Mouse (Mus musculus) stomach, embryonic 15.5 days (tissue): ENCODE measurements at regions not wholly inside any gene's neighbourhood (a gene's known extent, or its start where the extent isn't known, plus 50 kb on each side); places are given as distances from the start of the nearest gene placed in this dataset.

ENCODE experiments used
- ATAC-seq: fragments of 200-750 bp; cut with Nextera tagmentation; 2 replicates; pipeline ENCODE4 v1.8.0; 2017; ENCODE audit warnings: low read depth, moderate number of reproducible peaks, moderate TSS enrichment; ENCODE audit not compliant: insufficient read depth, low FRiP score
- H3K27ac ChIP-seq: fragments of 300-500 bp; sonication (generic); 2 replicates; pipeline ENCODE4 v1.5.1; 2015; ENCODE audit warnings: mild to moderate bottlenecking, inconsistent platforms
- H3K27me3 ChIP-seq: fragments of 300-500 bp; sonication (generic); replicated peaks from 2 replicates; pipeline ENCODE4 v1.6.1; 2015; ENCODE audit warnings: inconsistent platforms
- H3K36me3 ChIP-seq: fragments of 300-500 bp; sonication (generic); 2 replicates; pipeline ENCODE4 v1.6.1; 2015; ENCODE audit warnings: inconsistent platforms
- H3K4me1 ChIP-seq: fragments of 300-500 bp; sonication (generic); 2 replicates; pipeline ENCODE4 v1.6.1; 2015; ENCODE audit warnings: inconsistent platforms
- H3K4me2 ChIP-seq: fragments of 300-500 bp; sonication (generic); 2 replicates; pipeline ENCODE4 v1.6.1; 2015; ENCODE audit warnings: mild to moderate bottlenecking, inconsistent platforms
- H3K4me3 ChIP-seq: fragments of 300-500 bp; sonication (generic); replicated peaks from 2 replicates; pipeline ENCODE4 v1.5.1; 2015; ENCODE audit warnings: inconsistent platforms
- H3K9ac ChIP-seq: fragments of 300-500 bp; sonication (generic); 2 replicates; pipeline ENCODE4 v1.6.1; 2015; ENCODE audit warnings: inconsistent platforms
- H3K9me3 ChIP-seq: fragments of 300-500 bp; sonication (generic); 2 replicates; pipeline ENCODE4 v1.6.1; 2016; ENCODE audit warnings: inconsistent platforms
- WGBS: fragments of 180-500 bp; shearing (Covaris S2); methylation state at CpG from one replicate; pipeline ENCODE4 v1.1.7; 2015; 5-methylcytosine and 5-hydroxymethylcytosine counted together

- Histone ChIP-seq H3K4me3 (no peak overlapping the region), H3K9ac (no peak overlapping the region), H3K4me1 (no peaks in the 10 kb centered on the region), H3K27ac (peak overlapping the region; percentile 26; the same call in 1 of the 2 replicates), H3K9me3 (no peaks in the 10 kb centered on the region), H3K36me3 (no peaks in the 10 kb centered on the region), H3K4me2 (no peak overlapping the region), H3K27me3 (no peaks in the 10 kb centered on the region)
- no peak for ATAC-seq
- WGBS: 31% methylated on average over 5 of the region's 5 CpGs
These were observed 336.3 kb upstream of the Adgrl2 start for GRCm38 (mm10) chr3:149326664-149327063.

- Histone ChIP-seq H3K9me3 (no peaks in the 10 kb centered on the region), H3K4me2 (no peak overlapping the region), H3K9ac (no peak overlapping the region), H3K4me1 (no peaks in the 10 kb centered on the region), H3K36me3 (no peaks in the 10 kb centered on the region), H3K27me3 (no peaks in the 10 kb centered on the region), H3K4me3 (no peak overlapping the region), H3K27ac (no peak overlapping the region)
- 78% methylated on average over 2 of the region's 2 CpGs for WGBS
- ATAC-seq: no peak
These were observed 333.7 kb upstream of the Adgrl2 start for GRCm38 (mm10) chr3:149324088-149324487.

GRCm38 (mm10) chr3:149318728-149319127 is 328.4 kb upstream of the Adgrl2 start:
- H3K4me2 ChIP-seq: no peak overlapping the region
- no peaks in the 10 kb centered on the region for H3K9me3 ChIP-seq
- no peaks in the 10 kb centered on the region for H3K4me1 ChIP-seq
- ATAC-seq: no peak
- 57% methylated on average over 9 of the region's 9 CpGs for WGBS
- H3K36me3 ChIP-seq: no peaks in the 10 kb centered on the region
- H3K9ac ChIP-seq: no peak overlapping the region
- no peaks in the 10 kb centered on the region for H3K27me3 ChIP-seq
- H3K27ac ChIP-seq: no peak overlapping the region
- no peak overlapping the region for H3K4me3 ChIP-seq

GRCm38 (mm10) chr3:149314258-149314657 is 323.9 kb upstream of the Adgrl2 start:
- H3K27ac ChIP-seq: no peak overlapping the region
- H3K4me3 ChIP-seq: no peak overlapping the region
- no peaks in the 10 kb centered on the region for H3K27me3 ChIP-seq
- ATAC-seq: no peak
- WGBS: 64% methylated on average over 4 of the region's 4 CpGs
- H3K9me3 ChIP-seq: no peaks in the 10 kb centered on the region
- no peaks in the 10 kb centered on the region for H3K4me1 ChIP-seq
- no peak overlapping the region for H3K4me2 ChIP-seq
- H3K9ac ChIP-seq: no peak overlapping the region
- H3K36me3 ChIP-seq: no peaks in the 10 kb centered on the region

GRCm38 (mm10) chr3:149313217-149313616 is 322.9 kb upstream of the Adgrl2 start:
- no peak overlapping the region for H3K27ac ChIP-seq
- no peak overlapping the region for H3K4me2 ChIP-seq
- H3K9me3 ChIP-seq: no peaks in the 10 kb centered on the region
- H3K27me3 ChIP-seq: no peaks in the 10 kb centered on the region
- no peak overlapping the region for H3K9ac ChIP-seq
- WGBS: 91% methylated on average over 6 of the region's 6 CpGs
- no peaks in the 10 kb centered on the region for H3K36me3 ChIP-seq
- no peak for ATAC-seq
- no peak overlapping the region for H3K4me3 ChIP-seq
- H3K4me1 ChIP-seq: no peaks in the 10 kb centered on the region

GRCm38 (mm10) chr3:149311576-149311975 is 321.2 kb upstream of the Adgrl2 start:
- Histone ChIP-seq H3K9ac (no peak overlapping the region), H3K4me2 (no peak overlapping the region), H3K36me3 (no peaks in the 10 kb centered on the region), H3K4me3 (no peak overlapping the region), H3K27ac (no peak overlapping the region), H3K4me1 (no peaks in the 10 kb centered on the region), H3K27me3 (no peaks in the 10 kb centered on the region), H3K9me3 (no peaks in the 10 kb centered on the region)
- WGBS: 85% methylated on average over 8 of the region's 8 CpGs
- no peak for ATAC-seq

GRCm38 (mm10) chr3:149306709-149307108 is 316.4 kb upstream of the Adgrl2 start:
- WGBS: 74% methylated on average over 3 of the region's 3 CpGs
- Histone ChIP-seq H3K9me3 (no peaks in the 10 kb centered on the region), H3K4me2 (no peak overlapping the region), H3K4me3 (no peak overlapping the region), H3K27ac (no peak overlapping the region), H3K27me3 (no peaks in the 10 kb centered on the region), H3K9ac (no peak overlapping the region), H3K36me3 (no peaks in the 10 kb centered on the region), H3K4me1 (peaks cover 6% of the 10 kb centered on the region; the same call in 1 of the 2 replicates)
- no peak for ATAC-seq

- no peak overlapping the region for H3K27ac ChIP-seq
- H3K4me2 ChIP-seq: no peak overlapping the region
- H3K9me3 ChIP-seq: no peaks in the 10 kb centered on the region
- ATAC-seq: no peak
- H3K4me1 ChIP-seq: peaks cover 6% of the 10 kb centered on the region; the same call in 1 of the 2 replicates
- H3K9ac ChIP-seq: no peak overlapping the region
- no peak overlapping the region for H3K4me3 ChIP-seq
- H3K27me3 ChIP-seq: no peaks in the 10 kb centered on the region
- WGBS: 57% methylated on average over 5 of the region's 5 CpGs
- no peaks in the 10 kb centered on the region for H3K36me3 ChIP-seq
These were observed 315.9 kb upstream of the Adgrl2 start for GRCm38 (mm10) chr3:149306291-149306690.

- no peak overlapping the region for H3K4me2 ChIP-seq
- H3K9me3 ChIP-seq: no peaks in the 10 kb centered on the region
- no peaks in the 10 kb centered on the region for H3K36me3 ChIP-seq
- H3K4me3 ChIP-seq: no peak overlapping the region
- ATAC-seq: no peak
- 0 out of 2 replicates have a peak overlapping the region, but pooled peaks have one; percentile 21 for H3K27ac ChIP-seq
- peaks cover 6% of the 10 kb centered on the region; the same call in 1 of the 2 replicates for H3K4me1 ChIP-seq
- H3K9ac ChIP-seq: no peak overlapping the region
- no peaks in the 10 kb centered on the region for H3K27me3 ChIP-seq
- WGBS: 36% methylated on average over 5 of the region's 5 CpGs
These were observed 315.1 kb upstream of the Adgrl2 start for GRCm38 (mm10) chr3:149305440-149305839.

- Histone ChIP-seq H3K9ac (no peak overlapping the region), H3K4me1 (peaks cover 6% of the 10 kb centered on the region; the same call in 1 of the 2 replicates), H3K9me3 (no peaks in the 10 kb centered on the region), H3K27me3 (no peaks in the 10 kb centered on the region), H3K4me2 (peak overlapping the region; percentile 10; the same call in 1 of the 2 replicates), H3K4me3 (no peak overlapping the region), H3K27ac (0 out of 2 replicates have a peak overlapping the region, but pooled peaks have one; percentile 21), H3K36me3 (no peaks in the 10 kb centered on the region)
- peak; percentile 73 for ATAC-seq
- WGBS: 33% methylated on average over 6 of the region's 6 CpGs
These were observed 314.7 kb upstream of the Adgrl2 start for GRCm38 (mm10) chr3:149305011-149305413.

GRCm38 (mm10) chr3:149303418-149303817 is 313.1 kb upstream of the Adgrl2 start:
- Histone ChIP-seq H3K27me3 (no peaks in the 10 kb centered on the region), H3K27ac (no peak overlapping the region), H3K4me2 (no peak overlapping the region), H3K4me3 (no peak overlapping the region), H3K4me1 (peaks cover 6% of the 10 kb centered on the region; the same call in 1 of the 2 replicates), H3K9ac (no peak overlapping the region), H3K9me3 (no peaks in the 10 kb centered on the region), H3K36me3 (no peaks in the 10 kb centered on the region)
- ATAC-seq: no peak
- 88% methylated on average over 5 of the region's 5 CpGs for WGBS

GRCm38 (mm10) chr3:149300002-149300401 is 309.6 kb upstream of the Adgrl2 start:
- Histone ChIP-seq H3K9me3 (no peaks in the 10 kb centered on the region), H3K4me1 (0 out of 2 replicates have a peak, but pooled peaks cover 2% of the 10 kb centered on the region), H3K27ac (no peak overlapping the region), H3K36me3 (no peaks in the 10 kb centered on the region), H3K27me3 (no peaks in the 10 kb centered on the region), H3K4me2 (no peak overlapping the region), H3K4me3 (no peak overlapping the region), H3K9ac (no peak overlapping the region)
- no peak for ATAC-seq
- 57% methylated on average over 4 of the region's 4 CpGs for WGBS

- Histone ChIP-seq H3K4me1 (no peaks in the 10 kb centered on the region), H3K27me3 (no peaks in the 10 kb centered on the region), H3K4me3 (no peak overlapping the region), H3K9me3 (no peaks in the 10 kb centered on the region), H3K36me3 (no peaks in the 10 kb centered on the region), H3K9ac (no peak overlapping the region), H3K4me2 (no peak overlapping the region), H3K27ac (no peak overlapping the region)
- WGBS: 81% methylated on average over 10 of the region's 10 CpGs
- no peak for ATAC-seq
These were observed 306.1 kb upstream of the Adgrl2 start for GRCm38 (mm10) chr3:149296419-149296962.
